Mouse (Mus musculus) gastrocnemius, adult 8-10 months (tissue): ENCODE results near the gene Tmc6. TPM values are rescaled to one million over a fixed set of nuclear protein-coding genes. Genes with fewer than 3 reads are reported as not detected.

Experiments
- DNase-seq, 2 experiments: peaks; one replicate each; pipeline ENCODE4 v3.0.0; 2022; ENCODE audit warnings: low spot score in 2 of 2
- total RNA-seq, 4 experiments: library from RNA; stranded (reverse); gene quantifications; 2 replicates each; pipeline ENCODE4 v1.2.4; 2022

Tmc6 gene
- total RNA-seq, 4 experiments from 2014 or later, result 2.4 to 6.4 (median 4.5) TPM

GRCm38 (mm10) chr11:117781199-117781821 lies 688 bp downstream of the Tmc6 start:
- peak in 1 of 2 experiments; percentile 67 for DNase-seq

- peak; percentile 70 to 73 for DNase-seq
Measured at GRCm38 (mm10) chr11:117780582-117781111, 1.4 kb downstream of the Tmc6 start.

GRCm38 (mm10) chr11:117780199-117780515 lies 1.8 kb downstream of the Tmc6 start:
- DNase-seq, result no peak

GRCm38 (mm10) chr11:117779434-117780198 lies 2.4 kb downstream of the Tmc6 start:
- peak in 1 of 2 experiments; percentile 38 for DNase-seq

GRCm38 (mm10) chr11:117778851-117779433 lies 3.1 kb downstream of the Tmc6 start:
- DNase-seq, result no peak

GRCm38 (mm10) chr11:117778031-117778430 lies 4.0 kb downstream of the Tmc6 start:
- DNase-seq, result no peak

- DNase-seq, result no peak
Measured at GRCm38 (mm10) chr11:117777111-117777510, 4.9 kb downstream of the Tmc6 start.

- no peak for DNase-seq
Measured at GRCm38 (mm10) chr11:117776085-117776792, 5.8 kb downstream of the Tmc6 start.

GRCm38 (mm10) chr11:117775540-117775939 lies 6.5 kb downstream of the Tmc6 start:
- no peak for DNase-seq

GRCm38 (mm10) chr11:117774925-117775324 lies 7.1 kb downstream of the Tmc6 start:
- DNase-seq, result no peak

GRCm38 (mm10) chr11:117772352-117772751 lies 9.6 kb downstream of the Tmc6 start:
- no peak for DNase-seq

- no peak for DNase-seq
Measured at GRCm38 (mm10) chr11:117770407-117770806, 11.6 kb downstream of the Tmc6 start.

- DNase-seq, result no peak
Measured at GRCm38 (mm10) chr11:117769683-117770047, 12.3 kb downstream of the Tmc6 start.

- no peak for DNase-seq
Measured at GRCm38 (mm10) chr11:117768725-117769682, 13.0 kb downstream of the Tmc6 start.

GRCm38 (mm10) chr11:117766275-117766674 lies 15.7 kb downstream of the Tmc6 start:
- DNase-seq, result no peak

GRCm38 (mm10) chr11:117765361-117765760 lies 16.6 kb downstream of the Tmc6 start:
- DNase-seq, result no peak

GRCm38 (mm10) chr11:117764319-117764718 lies 17.7 kb downstream of the Tmc6 start:
- DNase-seq, result no peak

GRCm38 (mm10) chr11:117762246-117762645 lies 19.8 kb downstream of the Tmc6 start:
- no peak for DNase-seq

GRCm38 (mm10) chr11:117761801-117762200 lies 20.2 kb downstream of the Tmc6 start:
- no peak for DNase-seq

- no peak for DNase-seq
Measured at GRCm38 (mm10) chr11:117760374-117761119, 21.5 kb downstream of the Tmc6 start.
